ENCODE assay signal across 10 mouse cellular contexts in the genomic region with DNA sequence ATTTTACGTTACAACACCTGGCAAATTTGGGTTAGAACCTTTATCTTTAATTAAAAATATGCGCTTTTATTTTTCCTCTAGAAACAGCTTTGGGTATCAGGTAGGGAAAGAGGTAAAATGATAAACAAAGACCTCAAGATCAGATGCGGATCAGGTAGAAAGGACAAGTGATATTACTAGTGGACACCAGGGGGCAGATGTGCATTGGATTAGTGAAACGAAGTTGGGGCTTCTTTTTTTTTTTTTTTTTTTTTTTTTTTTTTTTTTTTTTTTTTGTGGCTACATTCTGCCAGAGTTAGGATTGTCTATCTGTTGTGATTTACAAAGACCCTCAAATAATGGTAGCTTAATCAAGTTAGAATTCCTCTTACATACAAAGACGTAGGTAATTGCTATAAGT.
DNase-seq lines count a peak whose midpoint lies in the region; TF ChIP-seq lines count a peak whose summit lies in the region.
"Had no signal": no experiment of that assay in that cellular context is flagged by ENCODE, and none has a peak within 500 bp of the region (broad histone marks: within the 10 kb centered on the region; RNA-seq: fewer than 3 reads in every experiment).

No protein-coding gene starts in this region.

- no peak for TF ChIP-seq EP300 in CH12.LX (IDR thresholded peaks at IDR 0.05; ENCODE audit: low read length)

- no peak overlapping the region for H3K4me2 ChIP-seq in CH12.LX (ENCODE audit: insufficient read depth, low read depth, poor library complexity, severe bottlenecking)
- H3K4me2 ChIP-seq: liver, embryonic 15.5 days; stomach, embryonic 15.5 days had no signal

- H3K27me3 ChIP-seq in CH12.LX (replicated peaks), result no peaks in the 10 kb centered on the region
- H3K27me3 ChIP-seq: liver, embryonic 15.5 days; stomach, embryonic 15.5 days had no signal

- peak; percentile 23 for DNase-seq in adrenal gland, postnatal 14 days
- DNase-seq in adrenal gland, adult 8-10 months, result no peak
- peak; percentile 13 for DNase-seq in layer of hippocampus, adult 11-12 months (ENCODE audit: low spot score)
- DNase-seq in layer of hippocampus, adult 8-10 months (ENCODE audit: low spot score in 2 of 2), result no peak
- DNase-seq in CH12.LX (ENCODE audit: extremely low read depth), result peak; percentile 49
- DNase-seq in fibroblast of lung, adult 2 months (ENCODE audit: low read depth), result peak; percentile 36
- DNase-seq in skeletal muscle tissue, adult 2 months (ENCODE audit: low read depth, low spot score), result peak; percentile 6
- DNase-seq in c-Kit-positive CD71-positive TER-119-positive erythroid progenitor cells, embryonic 14.5 days (ENCODE audit: low spot score), result no peak

- H3K79me2 ChIP-seq in CH12.LX (replicated peaks; ENCODE audit: control insufficient read depth, extremely low read depth, insufficient read depth, poor library complexity, severe bottlenecking), result no peaks in the 10 kb centered on the region

- H3K4me3 ChIP-seq in CH12.LX (replicated peaks in 1 of 3; ENCODE audit: low read depth in 2 of 3, low read length in 2 of 3, poor library complexity in 1 of 3), result no peak overlapping the region
- H3K4me3 ChIP-seq: liver, embryonic 15.5 days; stomach, embryonic 15.5 days had no signal

- in situ Hi-C loops in CH12.LX (cut with MboI; ENCODE audit: low pct_ligation_motif_present, low pct_unique_long_range_greater_than_20kb, low sequenced_read_pairs), result loop anchor here (10.0 kb wide), 1 partner anchor 956 kb away; no protein-coding TSS in a partner anchor

- TF ChIP-seq RAD21 in CH12.LX (IDR thresholded peaks at IDR 0.05; ENCODE audit: low read depth, low read length), result peak; percentile 49

- TF ChIP-seq CTCF in CH12.LX (conservative IDR thresholded peaks at IDR 0.05 in 1 of 2, IDR thresholded peaks at IDR 0.05 in 1 of 2; ENCODE audit: low read depth in 2 of 2, low read length in 2 of 2), result peak; percentile 9 to 62; a peak in 2 of 4 replicates

- 0 out of 4 replicates have a peak, but pooled peaks cover 0 to 3% of the 10 kb centered on the region in 2 experiments for H3K4me1 ChIP-seq in CH12.LX (ENCODE audit: control insufficient read depth in 1 of 2, insufficient read depth in 2 of 2)
- H3K4me1 ChIP-seq: liver, embryonic 15.5 days; stomach, embryonic 15.5 days had no signal

- H3K9me3 ChIP-seq in CH12.LX (replicated peaks; ENCODE audit: low read length), result no peaks in the 10 kb centered on the region
- H3K9me3 ChIP-seq: liver, embryonic 15.5 days; stomach, embryonic 15.5 days had no signal

- no peaks in the 10 kb centered on the region for H3K36me3 ChIP-seq in CH12.LX (replicated peaks in 1 of 2; ENCODE audit: control insufficient read depth in 1 of 2, insufficient read depth in 1 of 2, low read length in 1 of 2)
- H3K36me3 ChIP-seq: liver, embryonic 15.5 days; stomach, embryonic 15.5 days had no signal

- H3K27ac ChIP-seq in CH12.LX (ENCODE audit: insufficient read depth, low read depth), result no peak overlapping the region
- H3K27ac ChIP-seq: liver, embryonic 15.5 days; stomach, embryonic 15.5 days had no signal

- TF ChIP-seq POLR2A in CH12.LX (IDR thresholded peaks at IDR 0.05; ENCODE audit: low read depth, low read length), result no peak

- dilution Hi-C loops in CH12.LX (cut with MboI; ENCODE audit: extremely low pct_ligation_motif_present, extremely low pct_unique_long_range_greater_than_20kb, low sequenced_read_pairs), result no loop called here

- no peak overlapping the region for H3K9ac ChIP-seq in CH12.LX (ENCODE audit: insufficient read depth, low read depth)
- H3K9ac ChIP-seq: liver, embryonic 15.5 days; stomach, embryonic 15.5 days had no signal

TF ChIP-seq in CH12.LX, 34 proteins besides CTCF, POLR2A, EP300 and RAD21:
- TF ChIP-seq SMC3 (IDR thresholded peaks at IDR 0.05; ENCODE audit: low read depth, low read length) (peak; percentile 36; the same call in 1 of the 2 replicates), JUND (conservative IDR thresholded peaks at IDR 0.05; ENCODE audit: low read depth, low read length) (no peak), ETS1 (conservative IDR thresholded peaks at IDR 0.05; ENCODE audit: low read depth, low read length) (no peak), UBTF (IDR thresholded peaks at IDR 0.05; ENCODE audit: low read depth, low read length) (no peak), ZNF384 (IDR thresholded peaks at IDR 0.05; ENCODE audit: low read depth, low read length) (peak; percentile 99), ZKSCAN1 (IDR thresholded peaks at IDR 0.05; ENCODE audit: borderline replicate concordance, low read depth, low read length) (no peak), TCF12 (IDR thresholded peaks at IDR 0.05; ENCODE audit: low read depth, low read length) (no peak), BHLHE40 (IDR thresholded peaks at IDR 0.05; ENCODE audit: low read depth, low read length) (no peak), GABPA (IDR thresholded peaks at IDR 0.05; ENCODE audit: insufficient replicate concordance, low read depth, low read length) (no peak)

Comparison
In these comparisons a context has a peak if more than half of its experiments do, and no peak if none do; other contexts are left out.
1. DNase-seq: peak in adrenal gland, postnatal 14 days (single experiment), layer of hippocampus, adult 11-12 months (single experiment), CH12.LX (single experiment), fibroblast of lung, adult 2 months (single experiment) and skeletal muscle tissue, adult 2 months (single experiment); none in adrenal gland, adult 8-10 months (single experiment), layer of hippocampus, adult 8-10 months (0 of 2) and c-Kit-positive CD71-positive TER-119-positive erythroid progenitor cells, embryonic 14.5 days (single experiment).